Mouse (Mus musculus) brain, embryonic 14.5 days (tissue): ENCODE measurements around the gene Prickle2.

Experiments
- CTCF ChIP-seq: fragments of 200-500 bp; IDR thresholded peaks from 2 replicates; pipeline ENCODE4 v1.5.1; 2012; ENCODE audit warnings: inconsistent platforms, mild to moderate bottlenecking, moderate library complexity, borderline replicate concordance; ENCODE audit not compliant: insufficient read depth, insufficient read length; ENCODE audit errors: extremely low read depth
- POLR2A ChIP-seq: fragments of 200-500 bp; IDR thresholded peaks from 2 replicates; pipeline ENCODE4 v1.6.1; 2012; ENCODE audit warnings: mild to moderate bottlenecking, inconsistent platforms, borderline replicate concordance; ENCODE audit not compliant: poor library complexity, insufficient read depth, insufficient read length, severe bottlenecking; ENCODE audit errors: extremely low read depth

GRCm38 (mm10) chr6:92575227-92575626 is 130.7 kb downstream of the Prickle2 start:
- no peak for TF ChIP-seq CTCF
- TF ChIP-seq POLR2A, result no peak
